Mouse (Mus musculus) right cerebral cortex, adult 18-20 months (tissue): ENCODE data around the gene Col8a1.

Experiments used
- DNase-seq: peaks from one replicate; pipeline ENCODE4 v3.0.0; 2022; ENCODE audit warnings: mixed read lengths

Col8a1 gene

DNA sequence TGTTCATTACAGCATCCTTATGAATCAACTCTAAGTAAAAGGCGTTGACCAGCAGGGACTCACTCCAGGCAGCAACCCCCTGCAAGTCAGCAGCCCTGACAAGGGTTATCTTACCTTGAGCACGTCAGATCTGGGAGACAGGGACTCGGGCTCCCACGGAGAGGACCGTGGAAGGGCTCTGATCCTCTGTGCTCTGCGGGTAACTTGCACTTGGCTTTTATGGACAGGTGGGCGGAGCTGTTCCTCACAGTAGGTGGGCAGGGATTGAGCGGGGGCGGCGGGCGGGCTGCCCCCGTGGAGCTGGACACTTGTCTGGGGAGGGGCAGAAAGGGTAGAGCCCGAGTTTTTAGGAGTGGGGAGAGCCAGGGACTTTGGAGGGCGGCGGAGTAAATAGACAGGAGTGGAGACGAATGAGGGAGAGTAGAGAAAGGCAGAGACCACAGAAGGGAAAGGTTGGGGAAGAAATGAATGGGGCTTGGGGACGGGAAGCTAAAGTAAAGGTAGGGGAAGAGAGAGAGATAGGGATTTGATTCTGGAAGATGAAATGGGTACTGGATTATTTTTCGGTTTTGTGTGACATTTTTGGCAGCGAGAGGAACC is at the start of gene Col8a1:
Gene Col8a1, minus strand, starts transcription at position 212 of the 600 bp plus-strand sequence.
- no peak for DNase-seq

DNA sequence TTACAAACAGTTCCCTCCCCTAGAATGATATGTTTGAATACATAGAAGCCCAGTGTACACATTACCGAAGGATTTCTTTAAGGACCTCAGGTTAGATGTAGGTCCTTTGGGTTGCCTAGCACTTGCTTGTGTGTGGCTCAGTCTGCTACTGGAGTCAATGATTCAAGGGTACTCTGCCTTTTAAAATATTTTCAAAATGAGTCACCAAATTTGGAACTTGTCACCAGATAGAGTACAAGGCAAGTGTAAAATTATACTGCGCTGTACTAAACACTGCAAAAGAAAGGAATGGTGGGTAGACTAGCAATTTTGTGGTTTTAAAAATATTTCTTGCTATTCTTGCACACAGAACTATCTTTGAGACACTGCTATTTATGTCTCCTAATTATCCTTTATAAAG is 47.3 kb upstream of the Col8a1 start:
- no peak for DNase-seq

GRCm38 (mm10) chr16:57796321-57796720 is 41.8 kb upstream of the Col8a1 start:
- DNase-seq = no peak

- DNase-seq = no peak
These were observed 24.5 kb upstream of the Col8a1 start for GRCm38 (mm10) chr16:57779011-57779410.

DNA sequence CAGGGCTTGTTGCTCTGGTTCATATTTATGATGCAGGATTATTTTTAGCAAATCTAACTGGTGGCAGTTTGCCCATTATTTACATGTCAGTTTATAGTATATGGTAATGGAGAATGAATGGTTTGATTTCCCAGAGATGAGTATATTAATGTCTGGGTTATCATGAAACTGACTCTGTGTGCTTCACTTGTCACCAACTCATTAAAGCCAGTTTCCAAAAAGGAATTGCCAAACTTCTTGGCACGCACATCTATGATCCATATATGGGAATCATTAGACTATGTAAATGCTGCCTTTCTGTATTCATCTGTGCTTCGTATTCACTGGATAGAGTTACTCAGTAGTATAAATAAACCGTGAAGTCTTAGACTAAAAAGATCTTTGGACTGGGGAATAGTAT is 11.1 kb upstream of the Col8a1 start:
- no peak for DNase-seq

- DNase-seq = no peak
These were observed 5.3 kb upstream of the Col8a1 start for GRCm38 (mm10) chr16:57759862-57760261.

GRCm38 (mm10) chr16:57755708-57756107 is 1.2 kb upstream of the Col8a1 start:
- DNase-seq = no peak

- peak; percentile 64 for DNase-seq
These were observed 704 bp upstream of the Col8a1 start for GRCm38 (mm10) chr16:57755241-57755640.

- no peak for DNase-seq
These were observed 827 bp downstream of the Col8a1 start for GRCm38 (mm10) chr16:57753539-57754280.

GRCm38 (mm10) chr16:57750549-57750948 is 4.0 kb downstream of the Col8a1 start:
- no peak for DNase-seq

GRCm38 (mm10) chr16:57748093-57748492 is 6.4 kb downstream of the Col8a1 start:
- DNase-seq = no peak

- no peak for DNase-seq
These were observed 7.0 kb downstream of the Col8a1 start for GRCm38 (mm10) chr16:57747357-57748056.

- DNase-seq = no peak
These were observed 14.4 kb downstream of the Col8a1 start for GRCm38 (mm10) chr16:57740169-57740568.

DNA sequence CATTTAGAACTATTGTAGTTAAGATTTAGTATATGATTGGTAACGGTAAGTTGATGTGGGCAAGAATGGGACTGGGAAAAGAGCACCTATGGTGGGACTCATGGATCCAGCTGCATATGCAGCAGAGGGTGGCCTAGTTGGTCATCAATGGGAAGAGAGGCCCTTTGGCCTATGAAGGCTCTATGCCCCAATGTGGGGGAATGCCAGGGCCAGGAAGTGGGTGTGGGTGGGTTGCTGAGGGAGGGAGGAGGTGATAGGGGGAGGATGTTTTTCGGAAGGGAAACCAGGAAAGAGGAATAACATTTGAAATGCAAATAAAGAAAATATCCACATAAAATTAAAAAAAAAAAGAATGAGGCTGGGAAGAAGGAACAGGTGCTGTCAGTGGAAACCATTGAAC is 19.6 kb downstream of the Col8a1 start:
- no peak for DNase-seq

GRCm38 (mm10) chr16:57733545-57733944 is 21.0 kb downstream of the Col8a1 start:
- DNase-seq = no peak

DNA sequence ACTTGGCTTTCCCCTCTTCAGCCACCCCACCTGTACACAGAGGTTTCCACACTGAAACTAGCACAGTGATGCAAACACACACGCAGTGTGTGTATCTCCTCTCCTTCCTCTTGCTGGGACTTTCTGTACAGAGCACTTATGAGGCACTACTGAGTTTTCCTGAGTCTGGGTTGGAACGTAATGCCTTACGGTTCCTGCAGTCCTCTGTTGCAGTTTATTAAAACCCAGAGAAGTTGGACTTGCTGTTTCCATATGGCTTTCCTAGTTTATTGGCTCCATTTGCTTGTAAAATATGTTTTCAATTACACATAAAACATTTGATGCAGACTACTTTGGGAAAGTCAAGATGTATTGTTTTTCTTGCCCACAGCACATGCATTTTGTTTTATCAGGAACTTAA is 21.4 kb downstream of the Col8a1 start:
- no peak for DNase-seq

DNA sequence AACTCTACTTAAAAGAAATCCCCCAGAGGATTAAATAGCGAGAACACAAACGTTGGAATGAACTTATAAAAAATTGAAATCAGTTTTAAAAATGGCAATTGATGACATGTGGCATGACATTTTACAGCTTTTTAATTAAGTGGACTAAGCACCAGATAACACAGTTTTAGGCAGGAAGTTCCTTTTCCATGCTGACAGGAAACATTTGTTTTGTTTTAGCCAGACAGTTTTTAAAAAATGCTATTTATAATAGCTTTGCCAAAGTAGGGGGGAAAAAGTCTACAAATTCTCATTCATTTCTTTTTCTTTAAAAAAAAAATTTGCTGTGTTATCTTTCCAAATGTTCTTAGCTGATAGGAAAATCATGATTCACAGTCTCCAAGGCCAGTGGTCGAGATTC is 29.6 kb downstream of the Col8a1 start:
- DNase-seq = no peak

GRCm38 (mm10) chr16:57718982-57719381 is 35.6 kb downstream of the Col8a1 start:
- no peak for DNase-seq

DNA sequence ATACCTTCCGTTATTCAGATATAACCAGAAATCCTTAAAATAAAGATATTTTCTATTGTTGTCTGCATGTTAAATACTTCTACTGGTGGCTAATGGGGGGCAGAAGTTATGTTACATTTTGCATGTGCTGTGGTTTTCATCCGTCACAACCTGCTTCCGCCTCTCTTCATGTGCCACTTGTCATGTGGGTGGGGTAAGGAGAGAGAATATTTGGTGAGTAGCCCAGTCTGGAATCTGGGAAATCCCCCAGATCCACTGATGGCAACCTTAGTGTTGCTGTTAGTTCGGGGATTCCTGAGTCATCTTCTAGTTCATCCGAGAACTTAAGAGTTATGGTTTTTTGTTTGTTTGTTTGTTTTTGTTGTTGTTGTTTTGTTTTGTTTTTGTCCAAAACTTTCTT is 55.8 kb downstream of the Col8a1 start:
- no peak for DNase-seq

- no peak for DNase-seq
These were observed 59.8 kb downstream of the Col8a1 start for GRCm38 (mm10) chr16:57694694-57695093.

- no peak for DNase-seq
These were observed 60.5 kb downstream of the Col8a1 start for GRCm38 (mm10) chr16:57693906-57694522.

DNA sequence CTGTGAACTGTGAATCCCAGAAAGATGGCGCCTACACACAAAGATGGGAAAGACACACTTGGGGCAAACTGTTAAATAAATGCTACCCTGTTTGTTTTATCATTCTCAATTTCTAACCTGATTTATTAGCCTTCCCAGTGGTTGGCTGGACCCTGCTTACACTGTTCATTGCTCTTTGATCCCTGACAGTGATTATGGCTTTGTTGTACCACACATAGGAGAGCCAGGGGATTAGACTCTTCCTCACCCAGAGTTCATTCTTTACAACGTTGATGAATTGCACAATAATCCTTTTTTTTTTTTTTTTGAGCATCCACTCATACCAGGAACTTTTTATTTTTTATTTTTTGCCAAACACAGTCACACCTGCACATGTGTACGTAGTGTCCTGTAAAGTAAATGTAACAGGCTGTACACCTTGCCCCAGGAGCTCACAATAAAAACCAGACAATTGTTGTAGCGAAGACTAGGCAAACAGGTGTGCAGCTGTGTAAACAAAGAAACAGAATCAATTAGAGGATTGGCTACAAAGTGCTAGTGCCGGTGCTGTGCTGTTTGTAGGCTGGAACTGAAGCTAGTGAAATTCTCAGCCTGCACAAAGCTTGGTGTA is 68.6 kb downstream of the Col8a1 start:
- no peak for DNase-seq

DNA sequence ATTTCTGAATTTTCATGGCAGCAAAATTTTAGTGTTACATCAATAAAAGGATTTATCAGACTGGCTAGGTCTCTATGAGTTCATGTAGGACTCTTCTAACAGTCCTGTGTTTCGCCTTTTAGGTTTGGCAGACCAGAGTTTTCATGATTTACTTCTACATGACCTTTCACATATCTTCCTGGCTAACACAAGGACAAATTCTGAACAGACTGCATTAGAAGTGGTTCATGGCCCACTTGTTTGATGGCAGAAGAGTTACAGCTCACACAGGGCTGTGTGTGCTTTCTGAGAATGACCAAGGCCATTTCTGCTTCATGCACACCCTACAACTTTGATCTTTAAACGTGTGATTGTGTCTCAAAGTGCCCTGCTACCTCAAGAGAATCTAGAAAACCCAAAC is 82.3 kb downstream of the Col8a1 start:
- DNase-seq = no peak
